Mouse (Mus musculus) adrenal gland, adult (tissue): Measurements from ENCODE around the gene Hes3.
A peak's percentile ranks its signal among the peaks of the same experiment; 100 is the strongest.

Source experiments
- DNase-seq, 2 experiments: peaks; one replicate each; pipeline ENCODE4 v3.0.0; 2022 to 2023; ENCODE audit warnings: low spot score in 1 of 2; ENCODE audit not compliant: inconsistent age in 2 of 2

Gene Hes3

GRCm38 (mm10) chr4:152282721-152283120 lies 8.7 kb downstream of the Hes3 start:
- DNase-seq, result no peak

- DNase-seq, result no peak
Observed at GRCm38 (mm10) chr4:152281601-152282000, 9.9 kb downstream of the Hes3 start.

- no peak for DNase-seq
Observed at GRCm38 (mm10) chr4:152278986-152279385, 12.5 kb downstream of the Hes3 start.

- DNase-seq, result no peak
Observed at GRCm38 (mm10) chr4:152277916-152278315, 13.5 kb downstream of the Hes3 start.

- DNase-seq, result peak in 1 of 2 experiments; percentile 72
Observed at GRCm38 (mm10) chr4:152276389-152277347, 14.8 kb downstream of the Hes3 start.

- peak in 1 of 2 experiments; percentile 51 for DNase-seq
Observed at GRCm38 (mm10) chr4:152274681-152275131, 16.8 kb downstream of the Hes3 start.

- DNase-seq, result peak; percentile 34 to 64
Observed at GRCm38 (mm10) chr4:152273621-152274236, 17.7 kb downstream of the Hes3 start, which contains the start of gene Gpr153. Gene Gpr153, plus strand, starts transcription at chr4:152274232.

GRCm38 (mm10) chr4:152273191-152273590 lies 18.3 kb downstream of the Hes3 start:
- DNase-seq, result peak in 1 of 2 experiments; percentile 41

GRCm38 (mm10) chr4:152272449-152273049 lies 18.9 kb downstream of the Hes3 start:
- peak; percentile 29 to 78 for DNase-seq

GRCm38 (mm10) chr4:152272006-152272405 lies 19.5 kb downstream of the Hes3 start:
- DNase-seq, result no peak

GRCm38 (mm10) chr4:152271334-152271733 lies 20.1 kb downstream of the Hes3 start:
- DNase-seq, result no peak

GRCm38 (mm10) chr4:152270599-152270998 lies 20.9 kb downstream of the Hes3 start:
- no peak for DNase-seq

- no peak for DNase-seq
Observed at GRCm38 (mm10) chr4:152269967-152270366, 21.5 kb downstream of the Hes3 start.

- peak; percentile 50 to 87 for DNase-seq
Observed at GRCm38 (mm10) chr4:152267748-152268369, 23.6 kb downstream of the Hes3 start.

- no peak for DNase-seq
Observed at GRCm38 (mm10) chr4:152266236-152266895, 25.1 kb downstream of the Hes3 start.

GRCm38 (mm10) chr4:152265791-152266190 lies 25.7 kb downstream of the Hes3 start:
- DNase-seq, result no peak

- DNase-seq, result no peak
Observed at GRCm38 (mm10) chr4:152264867-152265568, 26.4 kb downstream of the Hes3 start.

GRCm38 (mm10) chr4:152264177-152264530 lies 27.3 kb downstream of the Hes3 start:
- no peak for DNase-seq

- no peak for DNase-seq
Observed at GRCm38 (mm10) chr4:152263512-152264176, 27.8 kb downstream of the Hes3 start.
